Mouse (Mus musculus): ENCODE results near the gene Ston2. TPM values are rescaled to one million over a fixed set of nuclear protein-coding genes. Genes with fewer than 3 reads are reported as not detected.
A peak's percentile ranks its signal among the peaks of the same experiment; 100 is the strongest.

Gene Ston2
- polyA plus RNA-seq (2017; shearing (Covaris generic)): under 1 TPM; 0.63 to 0.93 TPM

DNA sequence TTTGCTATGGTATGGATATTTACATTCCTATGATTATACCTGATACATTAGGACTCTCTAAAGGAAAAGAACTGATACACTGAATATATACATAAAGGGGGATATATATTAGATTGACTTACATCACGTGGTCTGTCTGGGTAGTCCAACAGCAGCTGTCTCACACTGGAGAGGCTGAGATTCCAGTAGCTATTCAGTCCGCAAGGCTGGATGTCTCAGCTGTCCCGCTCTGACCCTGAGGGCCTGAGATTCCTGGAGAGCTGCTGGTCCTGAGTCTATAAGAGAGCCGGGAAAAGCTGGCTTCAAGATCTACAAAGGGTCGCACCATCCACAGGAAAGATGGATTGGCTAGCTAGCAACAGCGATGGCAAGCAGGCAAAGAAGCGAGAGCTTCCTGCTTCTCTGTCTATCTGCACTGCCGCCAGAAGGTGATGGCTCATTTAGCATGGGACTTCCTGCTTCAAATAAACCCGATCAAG is at the start of gene Ston2:
Gene Ston2 (minus strand): TSS at position 429 of the 479 bp plus-strand sequence.
- no peak for ATAC-seq

DNA sequence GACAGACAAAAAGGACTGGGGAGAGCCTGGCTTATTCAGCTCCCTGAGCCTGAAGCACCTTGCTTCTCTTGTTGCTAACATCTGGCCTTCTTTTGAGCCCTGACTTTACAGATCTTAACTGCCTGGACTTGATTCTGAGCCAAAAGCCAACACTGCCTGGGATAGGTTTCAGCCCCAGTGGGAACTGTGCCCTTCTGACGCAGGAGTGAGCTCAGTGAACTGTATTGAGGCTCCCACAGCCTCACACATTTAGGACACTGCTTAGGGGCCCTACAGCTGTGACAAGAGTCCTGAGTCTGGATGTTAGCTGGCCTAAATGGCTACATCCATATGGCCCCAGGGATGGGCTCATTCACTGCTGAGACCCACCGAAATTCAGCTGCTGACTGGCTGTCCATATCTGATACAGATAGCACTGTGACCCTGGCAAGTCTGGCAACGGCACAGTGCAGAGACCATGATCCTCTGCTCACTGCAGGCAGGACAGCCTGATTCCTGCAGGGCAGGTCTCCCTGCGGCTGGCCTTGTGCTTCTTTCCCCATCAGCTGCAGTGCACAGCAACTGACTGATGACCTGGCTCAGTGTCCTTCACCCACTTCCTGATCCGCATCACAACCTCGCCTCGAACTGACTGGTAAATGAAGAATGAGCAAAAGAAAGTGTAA is 49.3 kb upstream of the Ston2 start:
- no peak for ATAC-seq

DNA sequence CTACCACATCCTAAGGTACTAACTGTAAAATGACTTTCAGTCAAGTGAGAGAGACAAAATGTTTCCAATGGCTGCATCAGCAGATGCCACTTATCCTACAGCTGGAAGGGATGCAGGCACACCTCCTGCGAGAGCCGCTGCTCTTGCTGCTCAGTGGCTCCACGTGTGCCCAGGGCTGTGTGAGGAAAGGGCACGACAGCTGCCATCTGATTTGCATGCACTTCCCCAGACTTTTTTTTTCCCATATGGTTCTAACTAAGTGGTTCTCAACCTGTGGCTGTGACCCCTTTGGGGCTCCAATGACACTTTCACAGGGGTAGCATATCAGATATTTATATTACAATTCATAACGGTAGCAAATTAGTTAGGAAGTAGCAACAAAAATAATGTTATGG is 45.7 kb upstream of the Ston2 start:
- no peak for ATAC-seq

DNA sequence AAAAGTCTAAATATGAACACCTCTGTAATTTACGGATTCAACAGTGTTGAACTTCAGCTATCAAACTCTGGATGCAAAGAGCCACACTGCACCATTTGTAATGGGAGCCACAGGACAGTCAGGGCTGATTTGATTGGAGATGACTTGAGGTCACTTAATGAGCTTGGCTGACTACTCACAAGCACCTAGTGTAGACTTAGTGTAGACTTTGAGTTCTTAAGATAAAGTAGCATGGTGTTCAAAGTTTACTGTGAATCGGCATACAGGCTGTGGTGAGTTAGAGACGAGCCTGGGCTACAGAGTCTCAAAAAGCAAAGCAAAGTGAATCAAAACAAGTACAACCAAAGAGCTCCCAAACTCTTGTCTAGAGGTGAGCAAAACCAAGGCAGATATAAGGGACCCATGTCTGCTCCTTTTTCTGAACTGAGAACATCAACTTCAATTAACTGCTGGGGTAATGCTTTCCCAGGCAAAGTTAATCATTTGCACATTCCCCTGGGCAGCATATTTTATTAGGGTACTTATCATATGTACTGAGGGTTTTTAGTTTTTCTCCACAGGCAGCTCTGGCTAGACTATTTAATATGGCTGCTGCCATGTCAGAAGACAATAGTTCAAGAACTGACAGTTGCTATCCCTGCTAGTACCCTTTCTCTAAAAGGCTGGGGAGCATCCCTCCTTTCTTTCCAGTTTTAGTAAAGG is 45.2 kb upstream of the Ston2 start:
- no peak for ATAC-seq

DNA sequence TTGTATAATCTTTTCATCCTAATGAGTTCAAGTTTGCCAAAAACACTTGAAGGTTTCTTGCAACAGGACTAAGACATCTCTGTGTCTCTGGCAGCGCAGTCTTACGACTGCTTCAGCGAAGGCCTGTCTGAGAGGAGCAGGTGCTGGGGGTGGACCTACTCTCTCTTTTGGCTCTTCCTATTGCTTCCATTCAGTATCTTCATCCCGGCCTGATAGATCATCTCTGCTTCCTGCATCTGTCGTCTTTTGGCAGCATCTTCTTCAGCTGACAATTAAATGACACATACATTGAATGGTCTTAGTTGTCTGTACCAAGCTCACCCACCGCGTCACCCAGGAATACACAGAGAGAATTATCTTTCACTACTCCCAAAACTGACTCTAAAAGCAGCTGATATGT is 43.2 kb upstream of the Ston2 start:
- no peak for ATAC-seq

DNA sequence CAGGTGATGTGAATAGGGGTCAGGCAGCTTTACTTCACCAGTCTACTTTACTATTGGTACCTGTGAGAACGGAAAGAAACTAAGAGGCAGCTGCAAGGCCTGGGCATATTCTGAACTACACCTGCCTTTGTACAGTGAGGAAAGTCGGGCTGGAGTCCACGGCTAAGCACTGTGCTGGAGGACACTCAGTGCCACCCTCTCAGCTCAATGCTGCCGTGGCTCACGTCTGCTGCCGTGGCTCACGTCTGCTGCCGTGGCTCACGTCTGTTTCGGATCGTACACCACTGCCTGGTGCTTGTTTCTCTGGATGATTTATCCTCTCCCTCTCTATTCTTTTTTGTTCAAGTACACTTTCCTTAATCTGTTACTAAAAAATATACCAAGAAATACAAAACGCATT is 32.3 kb upstream of the Ston2 start:
- ATAC-seq: no peak

DNA sequence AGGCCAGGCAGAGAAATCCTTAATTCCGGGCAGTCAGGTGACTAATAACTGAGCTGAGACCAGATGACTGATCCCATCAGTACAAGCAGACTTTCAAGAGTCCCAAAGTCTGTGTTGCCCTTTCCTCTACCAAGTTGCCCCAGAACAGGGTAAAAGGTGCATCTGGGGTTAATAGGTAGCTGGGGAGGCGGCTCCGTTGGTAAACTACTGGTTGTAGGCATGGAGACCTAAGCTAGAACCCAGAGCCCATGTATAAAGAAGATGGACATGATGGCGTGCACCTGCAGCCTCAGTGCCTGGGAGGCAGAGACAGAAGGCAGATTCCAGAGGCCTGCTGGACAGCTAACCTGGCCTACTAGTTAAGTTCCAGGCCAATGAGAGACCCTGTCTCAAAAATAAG is 30.5 kb upstream of the Ston2 start:
- no peak for ATAC-seq

DNA sequence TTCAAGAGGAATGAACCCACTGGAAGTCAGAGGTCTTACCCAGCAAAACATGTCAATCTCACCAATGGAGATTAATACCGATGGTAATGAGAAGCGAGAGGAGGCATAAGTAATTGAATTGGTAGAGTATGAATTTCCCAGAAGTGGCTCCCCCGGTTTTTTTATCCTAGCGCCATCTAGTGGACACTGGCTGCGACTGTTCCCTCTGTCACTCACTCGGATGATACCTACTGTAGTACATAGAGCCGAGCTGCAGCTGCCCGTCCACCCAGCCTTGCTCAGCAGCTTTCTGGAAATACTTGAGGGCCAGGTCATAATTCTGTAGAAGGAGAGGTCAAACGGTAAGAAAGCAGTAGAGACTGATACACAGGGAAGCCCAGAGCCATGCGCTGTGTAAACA is 27.8 kb upstream of the Ston2 start:
- ATAC-seq: peak; percentile 79

DNA sequence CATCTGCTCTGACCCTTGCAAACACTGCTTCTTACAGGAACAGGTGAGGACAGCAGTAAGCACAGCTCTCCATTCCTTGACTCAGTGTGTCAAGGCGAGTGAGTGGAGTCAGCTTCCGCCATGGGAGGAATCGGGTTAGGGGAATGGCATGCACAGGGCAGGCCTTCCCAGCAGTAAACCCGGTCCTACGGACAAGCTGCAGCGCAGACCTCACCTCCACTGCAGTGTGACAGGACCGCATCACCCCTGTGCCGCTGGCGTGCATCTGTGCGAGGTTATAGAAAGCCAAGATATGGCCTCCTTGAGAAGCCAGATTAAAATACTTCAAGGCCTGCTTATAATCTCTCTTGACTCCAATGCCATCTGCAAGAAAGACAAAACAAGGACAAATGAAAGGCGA is 27.4 kb upstream of the Ston2 start:
- ATAC-seq: no peak

DNA sequence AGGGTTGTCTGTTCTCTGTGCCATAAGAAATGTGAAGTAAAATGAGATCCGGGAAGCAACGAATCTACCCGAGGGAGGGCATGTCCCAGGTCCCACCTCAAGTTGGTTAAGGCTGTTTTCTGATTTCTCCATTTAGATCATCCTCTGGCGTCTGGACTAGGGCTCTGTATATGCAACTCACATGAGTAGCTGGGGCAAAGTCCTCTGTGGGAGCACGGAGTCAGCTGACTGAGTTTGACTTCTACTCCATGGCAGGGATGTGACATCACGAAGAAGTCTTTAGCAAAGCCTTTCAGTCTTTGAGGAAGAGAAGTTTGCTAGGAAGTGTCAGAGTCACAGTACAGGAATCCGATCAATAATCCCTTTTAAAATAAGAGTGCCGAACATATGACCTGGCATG is 20.7 kb upstream of the Ston2 start:
- no peak for ATAC-seq

DNA sequence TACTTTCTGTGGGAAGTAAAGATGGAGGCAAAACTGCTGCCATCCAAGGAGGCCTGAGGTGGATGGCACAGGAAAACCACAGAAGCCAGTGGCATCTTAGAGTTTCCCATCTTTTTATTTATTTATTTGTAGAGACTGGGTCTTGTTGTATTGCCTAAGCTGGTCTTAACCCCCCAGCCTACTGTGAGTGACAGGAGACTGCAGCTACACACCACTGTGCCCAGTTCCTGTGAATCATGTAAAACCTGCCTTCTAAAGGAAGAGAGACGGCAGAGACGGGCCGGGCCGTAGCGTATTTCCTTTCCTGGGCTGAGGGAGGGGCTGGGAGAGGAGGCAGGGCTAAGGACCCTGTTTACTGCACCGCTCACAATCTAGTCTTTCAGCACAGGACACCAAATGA is 19.6 kb upstream of the Ston2 start:
- ATAC-seq: no peak

DNA sequence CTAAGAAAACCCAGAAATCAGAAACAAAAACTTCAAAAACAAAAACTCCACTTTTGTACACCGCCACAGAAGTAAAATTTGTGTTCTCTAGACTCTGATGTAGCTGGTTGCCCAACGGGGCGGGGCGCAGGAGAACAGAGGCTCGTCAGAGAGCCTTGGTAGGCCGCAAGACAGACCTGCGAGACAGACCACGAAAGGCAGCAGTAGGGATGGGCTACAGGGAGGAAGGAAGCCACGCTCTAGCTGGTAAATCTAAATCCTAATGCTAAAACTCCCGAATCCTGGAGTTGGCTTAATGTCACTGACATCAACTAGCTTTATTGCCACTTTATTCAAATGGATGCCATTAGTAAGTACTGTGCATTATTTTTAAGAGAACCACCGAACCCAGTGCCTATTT is 18.9 kb upstream of the Ston2 start:
- no peak for ATAC-seq

DNA sequence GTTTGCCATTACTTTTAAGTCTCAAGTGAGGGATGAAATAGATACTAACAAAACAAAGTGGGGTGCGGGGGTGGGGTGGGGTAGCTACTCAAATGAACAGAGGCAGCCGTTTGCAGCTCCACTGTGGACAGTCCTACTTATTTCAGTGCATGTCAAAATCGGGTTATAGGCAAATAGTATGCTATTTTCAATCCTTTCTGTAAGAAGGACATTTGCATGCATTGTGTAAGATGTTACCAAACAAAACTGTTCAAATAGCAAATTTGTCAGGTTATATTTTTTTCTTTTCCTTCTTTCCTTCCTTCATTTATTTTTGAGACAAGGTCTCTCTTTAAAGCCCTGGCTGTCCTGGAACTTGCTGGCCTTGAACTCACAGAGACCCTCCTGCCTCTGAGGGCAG is 16.1 kb upstream of the Ston2 start:
- ATAC-seq: no peak

DNA sequence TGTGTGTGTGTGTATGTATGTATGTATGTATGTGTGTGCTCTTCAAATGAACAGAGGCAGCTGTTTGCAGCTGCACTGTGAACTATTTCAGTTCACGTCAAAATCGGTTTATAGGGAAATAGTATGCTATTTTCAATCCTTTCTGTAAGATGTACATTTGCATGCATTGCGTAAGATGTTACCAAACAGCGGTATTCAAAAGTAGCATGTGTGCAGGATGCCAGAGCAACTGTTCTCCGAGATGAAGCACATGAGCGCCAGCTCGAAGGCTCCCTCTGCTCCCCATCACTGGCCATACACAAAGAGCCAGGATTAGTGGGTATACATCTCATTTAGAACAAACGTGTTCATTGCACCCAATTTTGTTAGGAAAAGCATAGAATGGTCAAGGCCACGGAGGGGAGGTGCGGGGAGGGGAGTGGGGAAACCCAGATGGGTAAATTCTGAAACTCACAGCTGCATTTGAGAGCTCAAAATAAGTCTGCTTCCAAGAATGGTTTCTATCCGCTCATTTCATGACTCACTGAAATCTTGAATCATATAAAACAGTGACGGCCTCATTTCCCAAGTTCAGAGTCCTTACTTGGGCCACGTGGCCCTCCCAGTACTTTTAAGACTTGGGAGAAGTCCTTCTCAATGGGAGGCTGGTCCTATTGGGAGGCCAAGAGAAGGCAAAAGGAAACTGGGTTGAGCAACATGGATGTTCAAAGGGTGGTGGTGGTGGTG is 15.2 kb upstream of the Ston2 start:
- no peak for ATAC-seq

DNA sequence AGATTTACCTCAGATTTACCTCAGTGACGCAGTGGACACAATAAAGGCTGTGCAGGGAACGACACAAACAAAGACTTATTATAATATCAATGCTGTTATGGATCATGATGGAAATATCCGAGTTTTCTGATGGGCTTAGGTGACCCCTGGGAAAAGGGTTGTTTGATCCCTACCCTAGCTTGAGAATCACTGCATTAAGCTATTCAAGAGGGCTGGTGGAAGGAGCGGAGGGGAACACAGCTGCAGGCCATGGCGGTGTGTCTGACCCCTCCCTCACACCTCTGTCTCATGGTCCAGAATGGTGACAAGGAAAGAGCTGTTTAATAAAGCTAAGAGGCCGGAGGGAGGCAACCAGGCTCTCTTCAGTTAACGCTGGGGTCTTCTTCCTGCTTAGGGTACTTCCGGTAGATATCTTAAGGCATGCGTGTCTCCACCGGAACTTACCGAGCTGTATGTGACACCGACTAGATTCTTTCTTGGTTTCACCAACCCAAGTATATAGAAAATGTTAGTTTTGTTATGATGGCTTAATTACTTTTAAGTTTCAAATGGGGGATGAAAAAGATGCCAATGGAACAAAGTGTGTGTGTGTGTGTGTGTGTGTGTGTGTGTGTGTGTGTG is 14.5 kb upstream of the Ston2 start:
- no peak for ATAC-seq

DNA sequence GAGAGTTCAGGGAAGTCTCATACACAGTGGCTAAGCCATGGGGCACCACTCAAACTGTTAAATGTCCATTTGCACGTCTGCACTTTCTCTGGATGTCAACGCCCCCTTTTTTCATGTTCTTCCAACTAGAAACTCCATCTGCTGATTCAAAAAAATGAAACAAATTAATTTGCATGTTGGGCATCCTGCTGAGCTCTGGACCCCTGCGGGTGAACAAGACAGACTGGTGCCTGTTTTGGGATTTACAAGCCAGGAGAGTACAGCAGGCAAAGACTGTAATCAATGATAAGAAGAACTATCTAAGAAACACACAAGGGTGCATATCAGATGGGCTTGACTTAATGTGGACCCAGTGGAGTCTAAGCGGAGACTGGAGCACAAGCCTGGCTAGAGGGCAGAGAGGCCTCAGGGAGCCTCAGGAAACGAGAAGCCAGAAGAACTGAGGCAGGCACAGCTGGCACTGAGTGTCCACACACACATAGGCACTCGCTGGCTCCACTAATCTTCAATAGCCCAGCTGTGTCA is 12.7 kb upstream of the Ston2 start:
- ATAC-seq: no peak

DNA sequence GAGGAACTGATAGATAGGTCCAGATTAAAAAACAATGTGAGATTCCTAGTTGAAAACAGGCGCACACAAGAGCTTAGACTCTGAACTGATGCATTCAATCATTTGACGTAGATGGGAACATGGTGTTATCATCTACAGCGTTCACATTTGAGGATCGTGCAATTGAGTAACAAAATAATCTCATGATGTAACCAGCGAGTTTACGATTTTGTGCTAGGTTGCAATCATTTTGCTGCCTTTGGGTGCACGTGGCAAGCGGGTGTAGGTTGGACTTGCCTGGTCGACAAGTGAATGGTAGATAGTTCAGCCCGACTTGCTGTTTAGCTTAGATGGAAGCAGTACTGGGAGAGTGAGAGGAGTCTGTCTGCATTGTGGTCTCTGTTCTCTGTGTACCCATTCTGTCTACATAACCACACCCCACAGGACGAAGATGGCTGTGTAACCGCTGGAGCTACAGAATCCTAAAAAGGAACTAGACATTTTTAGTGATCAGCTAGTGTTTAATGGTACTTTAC is 11.7 kb upstream of the Ston2 start:
- no peak for ATAC-seq

DNA sequence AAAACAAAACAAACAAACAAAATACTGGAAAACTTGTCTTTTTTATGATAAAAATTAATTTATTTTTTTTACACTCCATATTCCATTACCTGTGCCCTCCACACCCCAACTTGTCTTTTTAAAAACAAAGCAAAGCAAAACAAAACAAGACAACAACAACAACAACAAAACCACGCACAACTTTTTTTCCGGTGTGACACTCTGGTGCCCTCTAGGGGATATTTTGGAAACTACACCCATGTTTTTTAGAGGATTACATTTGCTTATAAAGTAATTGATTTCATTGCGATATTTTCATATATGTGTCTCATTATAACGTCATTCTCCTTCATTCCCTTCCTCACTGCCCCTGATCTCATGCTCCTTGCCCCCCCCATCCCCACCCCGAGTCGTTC is 11.2 kb upstream of the Ston2 start:
- ATAC-seq: peak; percentile 38

DNA sequence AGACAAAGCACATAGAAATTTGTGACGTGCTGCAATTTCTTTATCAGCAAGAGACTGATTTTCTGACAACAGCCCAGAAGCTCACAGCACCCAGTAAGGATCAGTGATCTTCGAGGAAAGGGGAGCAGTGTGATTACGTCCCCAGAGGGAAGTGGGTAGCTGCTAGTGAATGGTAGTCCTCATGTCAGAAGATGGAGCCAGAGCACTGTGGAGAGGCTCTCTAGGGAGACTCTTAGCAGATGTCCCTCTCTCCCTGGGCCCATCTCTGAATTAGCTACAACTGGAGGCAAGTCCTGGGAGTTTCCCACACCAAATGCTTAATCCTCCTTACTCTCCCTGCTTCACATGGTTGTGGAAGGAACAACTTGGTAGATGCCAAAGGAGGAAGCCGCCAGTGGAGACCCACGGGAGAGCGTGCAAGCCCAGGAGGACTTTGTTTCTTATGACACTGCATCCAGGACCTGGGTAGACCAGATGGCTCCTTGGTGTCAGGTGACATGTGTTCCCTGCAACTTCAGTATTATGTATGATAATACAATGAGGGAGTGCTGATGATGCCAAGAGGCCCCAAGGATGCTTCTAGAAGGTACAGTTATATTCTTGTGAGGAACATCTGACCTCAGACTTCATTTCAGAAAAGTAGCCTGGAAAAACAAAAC is 10.7 kb upstream of the Ston2 start:
- ATAC-seq: peak; percentile 57

DNA sequence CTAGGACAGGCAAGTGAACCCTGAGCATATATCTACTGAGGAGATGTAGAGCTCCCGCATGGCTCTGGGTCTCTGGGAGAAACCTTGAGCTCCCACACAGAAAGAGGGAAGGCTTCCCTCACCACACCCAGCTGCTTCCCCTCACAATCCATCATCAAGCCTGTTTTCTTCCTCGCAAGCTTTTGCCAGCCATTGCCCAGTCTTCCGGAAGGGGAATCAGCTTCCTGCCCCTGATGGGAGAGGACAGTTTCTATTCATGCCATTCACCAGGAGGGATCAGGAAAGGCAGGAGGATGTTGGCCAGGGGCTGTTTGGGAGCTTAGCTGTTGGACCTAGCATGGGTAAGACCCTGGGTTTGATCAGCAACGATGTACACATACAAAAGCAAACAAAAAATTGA is 8.6 kb upstream of the Ston2 start:
- no peak for ATAC-seq

DNA sequence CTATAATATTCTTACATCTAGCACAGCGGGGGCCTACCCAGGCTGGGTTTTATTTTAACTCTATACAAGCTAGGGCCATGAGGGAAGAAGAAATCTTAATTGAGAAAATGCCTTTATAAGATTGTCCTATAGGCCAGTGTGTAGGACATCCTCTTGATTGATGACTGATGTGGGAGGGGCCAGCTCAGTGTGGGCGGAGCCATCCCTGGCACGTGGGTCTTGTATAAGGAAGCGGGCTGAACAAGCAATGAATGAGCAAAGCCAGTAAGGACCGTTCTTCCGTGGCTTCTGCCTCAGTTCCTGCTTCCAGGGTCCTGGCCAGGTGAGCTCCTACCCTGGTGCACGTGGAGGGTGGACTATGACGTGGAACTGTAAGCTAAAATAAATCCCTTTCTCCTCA is 5.1 kb upstream of the Ston2 start:
- ATAC-seq: no peak

DNA sequence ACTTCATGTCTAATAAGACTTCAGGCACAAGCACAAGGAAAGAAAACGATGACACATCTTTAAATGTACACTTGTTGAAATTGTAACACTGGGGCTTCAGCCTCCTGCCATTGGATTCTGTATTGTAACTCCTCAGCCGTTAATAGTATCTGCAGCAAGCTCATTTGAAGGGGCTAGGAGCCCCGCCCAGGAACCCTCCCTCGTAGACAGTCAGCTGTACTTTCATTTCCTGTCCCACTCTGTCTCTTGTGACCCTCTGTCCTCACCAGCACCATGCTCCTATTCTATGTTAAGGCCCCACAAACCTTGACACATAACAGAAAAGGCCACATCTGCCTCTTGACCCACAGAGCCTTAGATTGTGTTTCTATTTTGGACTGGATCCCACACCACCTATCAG is 3.6 kb upstream of the Ston2 start:
- ATAC-seq: no peak

Data from activated CD4-positive, CD25-positive, alpha-beta regulatory T cell, adult 4 months (primary cell).